Mouse (Mus musculus) embryonic facial prominence, embryonic 14.5 days (tissue): ENCODE data around the gene Uchl1. TPM values are rescaled to one million over a fixed set of nuclear protein-coding genes. Genes with fewer than 3 reads are reported as not detected.

Source experiments
- ATAC-seq: fragments of 200-750 bp; cut with Nextera tagmentation; 2 replicates; pipeline ENCODE4 v1.8.0; 2017; ENCODE audit warnings: low read depth, moderate number of reproducible peaks, moderate TSS enrichment
- DNase-seq: peaks from one replicate; pipeline ENCODE4 v3.0.0-alpha.2; 2015; ENCODE audit warnings: low spot score
- H3K27ac ChIP-seq: fragments of 300-500 bp; sonication (generic); replicated peaks from 2 replicates; pipeline ENCODE4 v1.5.1; 2014; ENCODE audit warnings: low read depth, mild to moderate bottlenecking, low read length, moderate library complexity
- H3K27me3 ChIP-seq: fragments of 300-500 bp; sonication (generic); replicated peaks from 2 replicates; pipeline ENCODE4 v1.6.1; 2014; ENCODE audit warnings: low read length; ENCODE audit not compliant: control insufficient read depth, insufficient read depth
- H3K36me3 ChIP-seq: fragments of 300-500 bp; sonication (generic); 2 replicates; pipeline ENCODE4 v1.6.1; 2014; ENCODE audit warnings: low read length, mixed read lengths; ENCODE audit not compliant: control insufficient read depth, insufficient read depth
- H3K4me1 ChIP-seq: fragments of 300-500 bp; sonication (generic); 2 replicates; pipeline ENCODE4 v1.6.1; 2014; ENCODE audit warnings: antibody characterized with exemption, low read length; ENCODE audit not compliant: control insufficient read depth, insufficient read depth
- H3K4me2 ChIP-seq: fragments of 300-500 bp; sonication (generic); 2 replicates; pipeline ENCODE4 v1.6.1; 2014; ENCODE audit warnings: low read depth, mild to moderate bottlenecking, low read length, moderate library complexity, mixed read lengths
- H3K4me3 ChIP-seq: fragments of 300-500 bp; sonication (generic); 2 replicates; pipeline ENCODE4 v1.5.1; 2014; ENCODE audit warnings: low read depth, mild to moderate bottlenecking, low read length
- H3K9ac ChIP-seq: fragments of 300-500 bp; sonication (generic); 2 replicates; pipeline ENCODE4 v1.6.1; 2014; ENCODE audit warnings: low read depth, mild to moderate bottlenecking, low read length, moderate library complexity, mixed read lengths
- H3K9me3 ChIP-seq: fragments of 300-500 bp; sonication (generic); 2 replicates; pipeline ENCODE4 v1.6.1; 2016; ENCODE audit warnings: low read length; ENCODE audit not compliant: control insufficient read depth
- WGBS: fragments of 180-500 bp; shearing (Covaris S2); extraction: QIAGEN DNeasy Blood & Tissue Kit; methylation state at CpG from one replicate; pipeline ENCODE4 v1.1.7; 2014; 5-methylcytosine and 5-hydroxymethylcytosine counted together
- polyA plus RNA-seq: library from polyadenylated mRNA; unstranded; fragments of >200 nt; fragmentation: Nextera tagmentation; extraction: Ambion mirVana; gene quantifications from 2 replicates; pipeline ENCODE4 v1.2.1, GENCODE M21; 2014

The Uchl1 gene
- polyA plus RNA-seq, 1 experiment from 2014 or later = 142 TPM

- ATAC-seq (peak; percentile 80), DNase-seq (peak; percentile 60)
- Histone ChIP-seq H3K4me2 (peak overlapping the region; percentile 99), H3K36me3 (no peaks in the 10 kb centered on the region), H3K9ac (peak overlapping the region; percentile 59), H3K4me1 (peaks cover 6% of the 10 kb centered on the region), H3K9me3 (no peaks in the 10 kb centered on the region), H3K4me3 (peak overlapping the region; percentile 57), H3K27me3 (peaks cover 35% of the 10 kb centered on the region), H3K27ac (no peak overlapping the region)
- under 1% methylated on average over 32 of the region's 51 CpGs for WGBS
Observed at GRCm38 (mm10) chr5:66676457-66677117, 696 bp downstream of the Uchl1 start.

GRCm38 (mm10) chr5:66677411-66678345, 1.8 kb downstream of the Uchl1 start:
- Histone ChIP-seq H3K9ac (no peak overlapping the region), H3K36me3 (no peaks in the 10 kb centered on the region), H3K9me3 (no peaks in the 10 kb centered on the region), H3K27me3 (peaks cover 35% of the 10 kb centered on the region), H3K4me3 (0 out of 2 replicates have a peak overlapping the region, but pooled peaks have one; percentile 57), H3K4me1 (peaks cover 6% of the 10 kb centered on the region), H3K27ac (no peak overlapping the region), H3K4me2 (peak overlapping the region; percentile 99; the same call in 1 of the 2 replicates)
- 75% methylated on average over 21 of the region's 21 CpGs for WGBS
- ATAC-seq = no peak
- no peak for DNase-seq

GRCm38 (mm10) chr5:66679222-66679621, 3.3 kb downstream of the Uchl1 start:
- WGBS = 62% methylated on average over 10 of the region's 10 CpGs
- no peak overlapping the region for H3K27ac ChIP-seq
- H3K4me1 ChIP-seq = peaks cover 6% of the 10 kb centered on the region
- no peak overlapping the region for H3K9ac ChIP-seq
- H3K9me3 ChIP-seq = no peaks in the 10 kb centered on the region
- H3K4me2 ChIP-seq = no peak overlapping the region
- H3K27me3 ChIP-seq = peaks cover 34% of the 10 kb centered on the region
- no peaks in the 10 kb centered on the region for H3K36me3 ChIP-seq
- DNase-seq (peak; percentile 30), ATAC-seq (no peak)
- no peak overlapping the region for H3K4me3 ChIP-seq

GRCm38 (mm10) chr5:66685930-66686329, 10.0 kb downstream of the Uchl1 start:
- H3K9me3 ChIP-seq = no peaks in the 10 kb centered on the region
- H3K4me3 ChIP-seq = no peak overlapping the region
- no peak overlapping the region for H3K4me2 ChIP-seq
- WGBS = 73% methylated on average over 2 of the region's 2 CpGs
- no peak overlapping the region for H3K9ac ChIP-seq
- no peaks in the 10 kb centered on the region for H3K36me3 ChIP-seq
- H3K27me3 ChIP-seq = no peaks in the 10 kb centered on the region
- no peak overlapping the region for H3K27ac ChIP-seq
- ATAC-seq (no peak), DNase-seq (no peak)
- no peaks in the 10 kb centered on the region for H3K4me1 ChIP-seq

GRCm38 (mm10) chr5:66686863-66687262, 11.0 kb downstream of the Uchl1 start:
- no peaks in the 10 kb centered on the region for H3K36me3 ChIP-seq
- no peak overlapping the region for H3K4me3 ChIP-seq
- ATAC-seq (no peak), DNase-seq (no peak)
- no peak overlapping the region for H3K27ac ChIP-seq
- no peak overlapping the region for H3K4me2 ChIP-seq
- no peaks in the 10 kb centered on the region for H3K4me1 ChIP-seq
- no peak overlapping the region for H3K9ac ChIP-seq
- 85% methylated on average over 13 of the region's 13 CpGs for WGBS
- H3K9me3 ChIP-seq = no peaks in the 10 kb centered on the region
- no peaks in the 10 kb centered on the region for H3K27me3 ChIP-seq

GRCm38 (mm10) chr5:66687737-66688136, 11.8 kb downstream of the Uchl1 start:
- no peak overlapping the region for H3K4me2 ChIP-seq
- 72% methylated on average over 9 of the region's 9 CpGs for WGBS
- DNase-seq (no peak), ATAC-seq (no peak)
- no peaks in the 10 kb centered on the region for H3K4me1 ChIP-seq
- H3K9me3 ChIP-seq = no peaks in the 10 kb centered on the region
- no peak overlapping the region for H3K4me3 ChIP-seq
- no peaks in the 10 kb centered on the region for H3K27me3 ChIP-seq
- no peak overlapping the region for H3K9ac ChIP-seq
- H3K36me3 ChIP-seq = no peaks in the 10 kb centered on the region
- H3K27ac ChIP-seq = no peak overlapping the region

- H3K9me3 ChIP-seq = no peaks in the 10 kb centered on the region
- H3K4me1 ChIP-seq = no peaks in the 10 kb centered on the region
- no peak overlapping the region for H3K4me2 ChIP-seq
- H3K9ac ChIP-seq = no peak overlapping the region
- H3K27ac ChIP-seq = no peak overlapping the region
- DNase-seq = peak; percentile 28
- no peak overlapping the region for H3K4me3 ChIP-seq
- no peaks in the 10 kb centered on the region for H3K36me3 ChIP-seq
- H3K27me3 ChIP-seq = no peaks in the 10 kb centered on the region
- ATAC-seq = 0 out of 2 replicates have a peak, but pooled peaks have one; percentile 23
- WGBS = 69% methylated on average over 5 of the region's 5 CpGs
Observed at GRCm38 (mm10) chr5:66688286-66688685, 12.4 kb downstream of the Uchl1 start.

GRCm38 (mm10) chr5:66689796-66690195, 13.9 kb downstream of the Uchl1 start:
- no peaks in the 10 kb centered on the region for H3K36me3 ChIP-seq
- H3K4me1 ChIP-seq = no peaks in the 10 kb centered on the region
- WGBS = 89% methylated on average over 9 of the region's 9 CpGs
- H3K4me3 ChIP-seq = no peak overlapping the region
- H3K9me3 ChIP-seq = no peaks in the 10 kb centered on the region
- DNase-seq = no peak
- H3K27me3 ChIP-seq = no peaks in the 10 kb centered on the region
- H3K27ac ChIP-seq = no peak overlapping the region
- no peak overlapping the region for H3K4me2 ChIP-seq
- ATAC-seq = no peak
- no peak overlapping the region for H3K9ac ChIP-seq
